Mouse (Mus musculus) cerebellum, postnatal 25 days (tissue): ENCODE data around the gene Ralgps1.
"Not testable (repeated sequence)": the region's sequence is repeated elsewhere in the genome, so short reads cannot be mapped to it uniquely, and the experiment has no call there.

Experiments
- DNase-seq, 2 experiments: peaks; one replicate each; pipeline ENCODE4 v3.0.0; 2021; ENCODE audit warnings: mixed read lengths in 2 of 2

Ralgps1 gene

GRCm38 (mm10) chr2:33360564-33360963, 10.7 kb downstream of the Ralgps1 start:
- no peak for DNase-seq

- peak in 1 of 2 experiments; percentile 3 for DNase-seq
Observed at GRCm38 (mm10) chr2:33359184-33359583, 12.1 kb downstream of the Ralgps1 start.

- DNase-seq = no peak
Observed at GRCm38 (mm10) chr2:33357250-33357838, 13.9 kb downstream of the Ralgps1 start.

GRCm38 (mm10) chr2:33355558-33355957, 15.7 kb downstream of the Ralgps1 start:
- DNase-seq = peak; percentile 90 to 93

- no peak for DNase-seq
Observed at GRCm38 (mm10) chr2:33353432-33353831, 17.9 kb downstream of the Ralgps1 start.

- DNase-seq = no peak
Observed at GRCm38 (mm10) chr2:33351449-33351848, 19.8 kb downstream of the Ralgps1 start.

- DNase-seq = no peak
Observed at GRCm38 (mm10) chr2:33350921-33351320, 20.4 kb downstream of the Ralgps1 start.

- peak; percentile 65 to 67 for DNase-seq
Observed at GRCm38 (mm10) chr2:33349581-33349980, 21.7 kb downstream of the Ralgps1 start.

GRCm38 (mm10) chr2:33349081-33349480, 22.2 kb downstream of the Ralgps1 start:
- peak; percentile 83 to 90 for DNase-seq

GRCm38 (mm10) chr2:33348260-33348659, 23.0 kb downstream of the Ralgps1 start:
- DNase-seq = no peak

- peak; percentile 62 to 79 for DNase-seq
Observed at GRCm38 (mm10) chr2:33347607-33348006, 23.7 kb downstream of the Ralgps1 start.

GRCm38 (mm10) chr2:33346749-33347148, 24.5 kb downstream of the Ralgps1 start:
- DNase-seq = no peak

- peak in 1 of 2 experiments; percentile 30 for DNase-seq
Observed at GRCm38 (mm10) chr2:33345956-33346355, 25.3 kb downstream of the Ralgps1 start.

- DNase-seq = no peak
Observed at GRCm38 (mm10) chr2:33345475-33345874, 25.8 kb downstream of the Ralgps1 start.

GRCm38 (mm10) chr2:33343413-33343812, 27.9 kb downstream of the Ralgps1 start:
- DNase-seq = no peak

- DNase-seq = peak in 1 of 2 experiments; percentile 51
Observed at GRCm38 (mm10) chr2:33342148-33342547, 29.1 kb downstream of the Ralgps1 start.

GRCm38 (mm10) chr2:33335789-33336188, 35.5 kb downstream of the Ralgps1 start:
- no peak for DNase-seq

GRCm38 (mm10) chr2:33329622-33330021, 41.7 kb downstream of the Ralgps1 start:
- no peak for DNase-seq

GRCm38 (mm10) chr2:33328941-33329340, 42.3 kb downstream of the Ralgps1 start:
- peak; percentile 57 to 70 for DNase-seq

- no peak for DNase-seq
Observed at GRCm38 (mm10) chr2:33325359-33325758, 45.9 kb downstream of the Ralgps1 start.

- no peak for DNase-seq
Observed at GRCm38 (mm10) chr2:33323799-33324595, 47.3 kb downstream of the Ralgps1 start.

- DNase-seq = not testable (repeated sequence)
Observed at GRCm38 (mm10) chr2:33323043-33323625, 48.2 kb downstream of the Ralgps1 start.

- DNase-seq = no peak
Observed at GRCm38 (mm10) chr2:33321641-33322040, 49.6 kb downstream of the Ralgps1 start.

- DNase-seq = no peak
Observed at GRCm38 (mm10) chr2:33321031-33321430, 50.3 kb downstream of the Ralgps1 start.
